Mouse (Mus musculus) liver, embryonic 11.5 days (tissue): ENCODE results near the gene Foxn3. TPM values are rescaled to one million over a fixed set of nuclear protein-coding genes. Genes with fewer than 3 reads are reported as not detected.

Experiments used
- ATAC-seq: fragments of 200-750 bp; cut with Nextera tagmentation; replicated peaks from 2 replicates; pipeline ENCODE4 v1.8.0; 2017; ENCODE audit warnings: moderate number of reproducible peaks, mild to moderate bottlenecking, moderate TSS enrichment, moderate library complexity; ENCODE audit not compliant: low FRiP score
- DNase-seq: peaks from one replicate; pipeline ENCODE4 v3.0.0-alpha.2; 2017; ENCODE audit warnings: low spot score
- H3K27ac ChIP-seq: fragments of 300-500 bp; sonication (generic); 2 replicates; pipeline ENCODE4 v1.5.1; 2014; ENCODE audit warnings: mild to moderate bottlenecking, low read depth, low read length, control low read depth
- H3K27me3 ChIP-seq: fragments of 300-500 bp; sonication (generic); replicated peaks from 2 replicates; pipeline ENCODE4 v1.6.1; 2014; ENCODE audit warnings: low read length, mixed read lengths; ENCODE audit not compliant: control insufficient read depth, insufficient read depth
- H3K36me3 ChIP-seq: fragments of 300-500 bp; sonication (generic); 2 replicates; pipeline ENCODE4 v1.6.1; 2014; ENCODE audit warnings: mild to moderate bottlenecking, low read length, moderate library complexity, mixed read lengths; ENCODE audit not compliant: control insufficient read depth, insufficient read depth
- H3K4me1 ChIP-seq: fragments of 300-500 bp; sonication (generic); replicated peaks from 2 replicates; pipeline ENCODE4 v1.6.1; 2014; ENCODE audit warnings: low read length, mixed read lengths; ENCODE audit not compliant: control insufficient read depth, insufficient read depth
- H3K4me2 ChIP-seq: fragments of 300-500 bp; sonication (generic); 2 replicates; pipeline ENCODE4 v1.6.1; 2014; ENCODE audit warnings: mild to moderate bottlenecking, control low read depth, moderate library complexity
- H3K4me3 ChIP-seq: fragments of 300-500 bp; sonication (generic); 2 replicates; pipeline ENCODE4 v1.5.1; 2014; ENCODE audit warnings: low read depth, low read length, control low read depth
- H3K9ac ChIP-seq: fragments of 300-500 bp; sonication (generic); 2 replicates; pipeline ENCODE4 v1.6.1; 2014; ENCODE audit warnings: low read depth, low read length, control low read depth
- H3K9me3 ChIP-seq: fragments of 300-500 bp; sonication (generic); 2 replicates; pipeline ENCODE4 v1.6.1; 2016; ENCODE audit warnings: low read length, inconsistent platforms, mixed read lengths; ENCODE audit not compliant: control insufficient read depth
- WGBS: fragments of 180-500 bp; shearing (Covaris S2); extraction: QIAGEN DNeasy Blood & Tissue Kit; methylation state at CpG from one replicate; pipeline ENCODE4 v1.1.7; 2014; 5-methylcytosine and 5-hydroxymethylcytosine counted together
- polyA plus RNA-seq: library from polyadenylated mRNA; unstranded; fragments of >200 nt; fragmentation: Nextera tagmentation; extraction: Ambion mirVana; gene quantifications from 2 replicates; pipeline ENCODE4 v1.2.1, GENCODE M21; 2014

The Foxn3 gene
- polyA plus RNA-seq, 1 experiment from 2014 or later, result 52.7 TPM

GRCm38 (mm10) chr12:99356660-99357059 lies 206.7 kb downstream of the Foxn3 start:
- DNase-seq, result no peak
- Histone ChIP-seq H3K9ac (no peak overlapping the region), H3K36me3 (no peaks in the 10 kb centered on the region), H3K4me1 (peaks cover 22% of the 10 kb centered on the region), H3K27ac (no peak overlapping the region), H3K4me3 (no peak overlapping the region), H3K27me3 (no peaks in the 10 kb centered on the region), H3K9me3 (no peaks in the 10 kb centered on the region), H3K4me2 (no peak overlapping the region)
- 83% methylated on average over 8 of the region's 8 CpGs for WGBS
- ATAC-seq, result no peak

GRCm38 (mm10) chr12:99353692-99354091 lies 209.7 kb downstream of the Foxn3 start:
- no peak for ATAC-seq
- WGBS, result 93% methylated on average over 11 of the region's 11 CpGs
- peaks cover 32% of the 10 kb centered on the region for H3K4me1 ChIP-seq

GRCm38 (mm10) chr12:99352583-99352982 lies 210.8 kb downstream of the Foxn3 start:
- H3K4me2 ChIP-seq, result no peak overlapping the region
- no peak overlapping the region for H3K9ac ChIP-seq
- H3K9me3 ChIP-seq, result no peaks in the 10 kb centered on the region
- no peaks in the 10 kb centered on the region for H3K27me3 ChIP-seq
- ATAC-seq (no peak), DNase-seq (no peak)
- no peak overlapping the region for H3K4me3 ChIP-seq
- H3K27ac ChIP-seq, result no peak overlapping the region
- peaks cover 36% of the 10 kb centered on the region for H3K4me1 ChIP-seq
- no peaks in the 10 kb centered on the region for H3K36me3 ChIP-seq
- WGBS, result 80% methylated on average over 6 of the region's 6 CpGs

More at GRCm38 (mm10) chr12:99353692-99354091, 209.7 kb downstream of the Foxn3 start:
- no peaks in the 10 kb centered on the region for H3K36me3 ChIP-seq
- H3K4me2 ChIP-seq, result no peak overlapping the region
- H3K9ac ChIP-seq, result no peak overlapping the region
- DNase-seq, result no peak
- no peaks in the 10 kb centered on the region for H3K9me3 ChIP-seq
- no peaks in the 10 kb centered on the region for H3K27me3 ChIP-seq
- H3K27ac ChIP-seq, result no peak overlapping the region
- H3K4me3 ChIP-seq, result no peak overlapping the region

- Histone ChIP-seq H3K27ac (no peak overlapping the region), H3K4me2 (no peak overlapping the region), H3K4me3 (no peak overlapping the region), H3K27me3 (no peaks in the 10 kb centered on the region), H3K9ac (no peak overlapping the region), H3K36me3 (no peaks in the 10 kb centered on the region), H3K4me1 (peaks cover 40% of the 10 kb centered on the region), H3K9me3 (no peaks in the 10 kb centered on the region)
- DNase-seq (no peak), ATAC-seq (no peak)
- WGBS, result 68% methylated on average over 7 of the region's 7 CpGs
Measured at GRCm38 (mm10) chr12:99352136-99352535, 211.2 kb downstream of the Foxn3 start.

- WGBS, result 78% methylated on average over 9 of the region's 9 CpGs
- Histone ChIP-seq H3K9ac (no peak overlapping the region), H3K27ac (no peak overlapping the region), H3K36me3 (no peaks in the 10 kb centered on the region), H3K4me2 (no peak overlapping the region), H3K27me3 (no peaks in the 10 kb centered on the region), H3K4me3 (no peak overlapping the region), H3K9me3 (no peaks in the 10 kb centered on the region), H3K4me1 (peaks cover 44% of the 10 kb centered on the region)
- ATAC-seq (no peak), DNase-seq (no peak)
Measured at GRCm38 (mm10) chr12:99351731-99352130, 211.7 kb downstream of the Foxn3 start.

GRCm38 (mm10) chr12:99349650-99349997 lies 213.8 kb downstream of the Foxn3 start:
- WGBS, result 37% methylated on average over 9 of the region's 9 CpGs
- Histone ChIP-seq H3K36me3 (no peaks in the 10 kb centered on the region), H3K9me3 (no peaks in the 10 kb centered on the region), H3K4me3 (no peak overlapping the region), H3K27ac (peak overlapping the region; percentile 95), H3K4me1 (peaks cover 48% of the 10 kb centered on the region), H3K9ac (peak overlapping the region; percentile 52), H3K4me2 (peak overlapping the region; percentile 48), H3K27me3 (no peaks in the 10 kb centered on the region)
- peak; percentile 92 for ATAC-seq
- peak; percentile 46 for DNase-seq

- Histone ChIP-seq H3K9ac (peak overlapping the region; percentile 52), H3K4me2 (peak overlapping the region; percentile 48), H3K9me3 (no peaks in the 10 kb centered on the region), H3K27ac (peak overlapping the region; percentile 95), H3K36me3 (no peaks in the 10 kb centered on the region), H3K4me1 (peaks cover 48% of the 10 kb centered on the region), H3K27me3 (no peaks in the 10 kb centered on the region), H3K4me3 (no peak overlapping the region)
- WGBS, result 74% methylated on average over 10 of the region's 10 CpGs
- DNase-seq (no peak), ATAC-seq (peak; percentile 58)
Measured at GRCm38 (mm10) chr12:99348940-99349649, 214.3 kb downstream of the Foxn3 start.

- ATAC-seq, result no peak
- Histone ChIP-seq H3K9ac (no peak overlapping the region), H3K27me3 (no peaks in the 10 kb centered on the region), H3K4me3 (no peak overlapping the region), H3K4me2 (no peak overlapping the region), H3K9me3 (no peaks in the 10 kb centered on the region), H3K27ac (no peak overlapping the region), H3K4me1 (peaks cover 41% of the 10 kb centered on the region), H3K36me3 (no peaks in the 10 kb centered on the region)
- WGBS, result 75% methylated on average over 3 of the region's 3 CpGs
- no peak for DNase-seq
Measured at GRCm38 (mm10) chr12:99347512-99347911, 215.9 kb downstream of the Foxn3 start.

- H3K4me1 ChIP-seq, result peaks cover 35% of the 10 kb centered on the region
- WGBS, result 78% methylated on average over 3 of the region's 3 CpGs
- no peak for DNase-seq
Measured at GRCm38 (mm10) chr12:99346982-99347381, 216.4 kb downstream of the Foxn3 start.

More at GRCm38 (mm10) chr12:99346982-99347381, 216.4 kb downstream of the Foxn3 start:
- Histone ChIP-seq H3K36me3 (no peaks in the 10 kb centered on the region), H3K9me3 (no peaks in the 10 kb centered on the region), H3K9ac (no peak overlapping the region), H3K4me2 (no peak overlapping the region), H3K4me3 (no peak overlapping the region), H3K27me3 (no peaks in the 10 kb centered on the region), H3K27ac (no peak overlapping the region)
- no peak for ATAC-seq
